In the genomic region with DNA sequence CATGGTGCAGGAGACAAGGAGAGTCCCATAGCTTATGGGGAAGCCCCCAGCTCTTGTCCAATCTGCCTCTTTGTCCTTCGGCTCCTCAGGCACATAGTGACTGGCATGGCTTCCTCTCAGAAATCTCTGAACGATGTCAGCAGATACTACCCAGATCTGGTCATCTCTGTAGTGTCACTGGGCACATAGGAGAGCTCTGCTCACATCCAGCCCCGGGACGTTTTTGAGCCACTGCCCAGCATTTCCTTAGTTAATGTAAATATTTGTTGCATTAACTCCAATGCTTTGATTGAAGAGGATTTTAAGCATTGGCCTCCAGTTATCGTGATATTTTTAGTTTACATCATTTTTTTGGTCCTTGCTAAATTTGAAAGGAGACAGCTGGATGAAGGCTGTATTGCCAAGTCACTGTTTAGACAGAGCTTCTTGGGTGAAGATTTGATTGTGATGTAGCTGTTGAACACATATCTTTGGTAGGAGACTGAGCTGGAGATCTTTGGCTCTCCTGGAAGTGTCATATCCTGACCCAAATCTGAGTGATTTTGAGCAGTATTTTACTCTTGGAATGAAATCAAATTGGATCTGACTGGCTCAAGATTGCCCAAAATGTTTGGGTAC, we compare ENCODE assay signal across 17 mouse cellular contexts.
DNase-seq lines count a peak whose midpoint lies in the region; ATAC-seq and TF ChIP-seq lines count a peak whose summit lies in the region.
"Had no signal": no experiment of that assay in that cellular context is flagged by ENCODE, and none has a peak within 500 bp of the region (broad histone marks: within the 10 kb centered on the region; RNA-seq: fewer than 3 reads in every experiment).

No protein-coding gene starts in this region.

- no peak overlapping the region for H3K4me3 ChIP-seq in lung, embryonic 14.5 days (ENCODE audit: low read depth, low read length)
- H3K4me3 ChIP-seq in lung, adult 2 months (replicated peaks; ENCODE audit: extremely low read depth, low read depth, low read length), result no peak overlapping the region
- H3K4me3 ChIP-seq in forebrain, embryonic 13.5 days, result no peak overlapping the region
- H3K4me3 ChIP-seq: hindbrain, embryonic 10.5 days; liver, embryonic 13.5 days had no signal

- no peaks in the 10 kb centered on the region for H3K27me3 ChIP-seq in lung, embryonic 14.5 days (ENCODE audit: insufficient read depth, low read length)
- H3K27me3 ChIP-seq in forebrain, embryonic 13.5 days, result no peaks in the 10 kb centered on the region
- H3K27me3 ChIP-seq: liver, embryonic 13.5 days had no signal

- H3K36me3 ChIP-seq in lung, embryonic 14.5 days (ENCODE audit: insufficient read depth), result no peaks in the 10 kb centered on the region
- H3K36me3 ChIP-seq in forebrain, embryonic 13.5 days (ENCODE audit: poor library complexity, severe bottlenecking), result no peaks in the 10 kb centered on the region
- H3K36me3 ChIP-seq: hindbrain, embryonic 10.5 days; liver, embryonic 13.5 days had no signal

- no peak for TF ChIP-seq CTCF in lung, embryonic 14.5 days (IDR thresholded peaks at IDR 0.05; ENCODE audit: low read depth)
- TF ChIP-seq CTCF in lung, adult 2 months (IDR thresholded peaks at IDR 0.05; ENCODE audit: insufficient read depth, low read length), result no peak

- DNase-seq in kidney, adult 18-20 months, result peak; percentile 9
- no peak for DNase-seq in kidney, postnatal 25 days
- DNase-seq in lung, embryonic 14.5 days, result peak; percentile 92
- DNase-seq in lung, adult 2 months, result no peak
- peak; percentile 21 for DNase-seq in lung, postnatal 25 days (ENCODE audit: low spot score)
- DNase-seq in testis, postnatal 14 days (ENCODE audit: low spot score), result no peak
- DNase-seq in right cerebral cortex, adult 2 months (ENCODE audit: low spot score in 2 of 2), result no peak
- DNase-seq: B cell, adult 2 months; cerebellum, adult 8-10 months; gastrocnemius, postnatal 14 days; liver, embryonic 13.5 days; right cerebral cortex, postnatal 4 days had no signal

- H3K9me3 ChIP-seq in lung, embryonic 14.5 days (ENCODE audit: low read depth, low read length), result no peaks in the 10 kb centered on the region
- H3K9me3 ChIP-seq in forebrain, embryonic 13.5 days (replicated peaks), result no peaks in the 10 kb centered on the region
- H3K9me3 ChIP-seq: liver, embryonic 13.5 days had no signal

- TF ChIP-seq POLR2A in lung, adult 2 months (IDR thresholded peaks at IDR 0.05; ENCODE audit: borderline replicate concordance, extremely low read depth, low read depth, low read length), result no peak

- ATAC-seq in lung, embryonic 14.5 days (ENCODE audit: insufficient read depth), result peak; percentile 93
- ATAC-seq in forebrain, embryonic 13.5 days, result no peak
- ATAC-seq: forebrain, embryonic 14.5 days; hindbrain, postnatal 0 days had no signal

- peak overlapping the region; percentile 75; the same call in 1 of the 2 replicates for H3K27ac ChIP-seq in lung, embryonic 14.5 days (ENCODE audit: low read depth)
- no peak overlapping the region for H3K27ac ChIP-seq in forebrain, embryonic 13.5 days
- H3K27ac ChIP-seq: hindbrain, embryonic 10.5 days; hindbrain, postnatal 0 days; liver, embryonic 13.5 days had no signal

- H3K9ac ChIP-seq in lung, embryonic 14.5 days, result no peak overlapping the region
- H3K9ac ChIP-seq in forebrain, embryonic 13.5 days, result no peak overlapping the region
- H3K9ac ChIP-seq: liver, embryonic 13.5 days had no signal

- peak overlapping the region; percentile 26; the same call in 1 of the 2 replicates for H3K4me2 ChIP-seq in lung, embryonic 14.5 days
- H3K4me2 ChIP-seq in forebrain, embryonic 13.5 days, result no peak overlapping the region
- H3K4me2 ChIP-seq: liver, embryonic 13.5 days; midbrain, embryonic 11.5 days had no signal

- WGBS in lung, embryonic 14.5 days, result 31% methylated on average over 5 of the region's 5 CpGs
- 36% methylated on average over 5 of the region's 5 CpGs for WGBS in lung, adult 2 months
- WGBS in forebrain, embryonic 13.5 days, result 92% methylated on average over 5 of the region's 5 CpGs

- H3K4me1 ChIP-seq in lung, embryonic 14.5 days (ENCODE audit: insufficient read depth), result peaks cover 11% of the 10 kb centered on the region; the same call in 1 of the 2 replicates
- H3K4me1 ChIP-seq in lung, adult 2 months (ENCODE audit: control insufficient read depth, insufficient read depth, low read length), result no peaks in the 10 kb centered on the region; the same call in 1 of the 2 replicates
- no peaks in the 10 kb centered on the region for H3K4me1 ChIP-seq in forebrain, embryonic 13.5 days
- H3K4me1 ChIP-seq: hindbrain, embryonic 10.5 days; liver, embryonic 13.5 days had no signal

Comparison
In these comparisons a context has a peak if more than half of its experiments do, and no peak if none do; other contexts are left out.
1. DNase-seq: peak in kidney, adult 18-20 months (single experiment), lung, embryonic 14.5 days (single experiment) and lung, postnatal 25 days (single experiment); none in kidney, postnatal 25 days (0 of 2), lung, adult 2 months (single experiment), testis, postnatal 14 days (single experiment) and right cerebral cortex, adult 2 months (0 of 2).